Comparison of ENCODE assay signal across 37 mouse cellular contexts in genomic region chr5:97384399-97384798, GRCm38 (mm10). TPM values are rescaled to one million over a fixed set of nuclear protein-coding genes. Genes with fewer than 3 reads are reported as not detected.
"Had no signal": no experiment of that assay in that cellular context is flagged by ENCODE, and none has a peak within 500 bp of the region (broad histone marks: within the 10 kb centered on the region; RNA-seq: fewer than 3 reads in every experiment).

No protein-coding gene starts in this region.

- H3K36me3 ChIP-seq: heart, embryonic 10.5 days; heart, embryonic 12.5 days; intestine, embryonic 15.5 days; limb, embryonic 13.5 days; limb, embryonic 15.5 days; liver, embryonic 12.5 days had no signal

- H3K27ac ChIP-seq: heart, embryonic 10.5 days; hindbrain, embryonic 14.5 days; intestine, embryonic 15.5 days; limb, embryonic 13.5 days; limb, embryonic 15.5 days; liver, embryonic 12.5 days; liver, embryonic 14.5 days had no signal

- H3K27me3 ChIP-seq: heart, embryonic 12.5 days; intestine, embryonic 15.5 days; limb, embryonic 13.5 days; limb, embryonic 15.5 days; liver, embryonic 12.5 days had no signal

- DNase-seq: gastrocnemius, postnatal 25 days; heart, adult 18-20 months; heart, postnatal 10 days; kidney, adult 18-20 months; kidney, adult 8-10 months; kidney, postnatal 10 days; kidney, postnatal 25 days; layer of hippocampus, adult 9-11 months; layer of hippocampus, postnatal 36 days; left cerebral cortex, postnatal 4 days had no signal

- H3K4me3 ChIP-seq: heart, embryonic 10.5 days; heart, embryonic 12.5 days; intestine, embryonic 15.5 days; limb, embryonic 13.5 days; limb, embryonic 15.5 days; liver, embryonic 12.5 days had no signal

- H3K4me1 ChIP-seq: intestine, embryonic 15.5 days; limb, embryonic 13.5 days; limb, embryonic 15.5 days; liver, embryonic 12.5 days had no signal

- ATAC-seq: hindbrain, embryonic 16.5 days; inflammation-experienced regulatory T-cells, adult 6 months; intestine, embryonic 15.5 days; intestine, postnatal 0 days; liver, embryonic 12.5 days had no signal

- H3K9me3 ChIP-seq: heart, embryonic 10.5 days; heart, embryonic 12.5 days; intestine, embryonic 15.5 days; limb, embryonic 13.5 days; limb, embryonic 15.5 days; liver, embryonic 12.5 days had no signal

RNA-seq across cellular contexts. Expression of gene Naa11, which starts 7.8 kb away (rescaled TPM):
- total RNA-seq: gastrocnemius, adult 18-20 months; gastrocnemius, adult 8-10 months; gastrocnemius, postnatal 25 days; gastrocnemius, postnatal 4 days; heart, adult 18-20 months; heart, adult 8-10 months; heart, postnatal 10 days; heart, postnatal 25 days; layer of hippocampus, adult 18-20 months; layer of hippocampus, adult 8-10 months; layer of hippocampus, postnatal 14 days; layer of hippocampus, postnatal 36 days; left cerebral cortex, adult 18-20 months; liver, adult 2 months had no signal
- polyA plus RNA-seq: heart, embryonic 10.5 days; heart, embryonic 12.5 days; heart, embryonic 14.5 days; hindbrain, embryonic 11.5 days; hindbrain, embryonic 14.5 days; hindbrain, embryonic 16.5 days; inflammation-experienced regulatory T-cells, adult 6 months; kidney, embryonic 14.5 days; kidney, embryonic 16.5 days; large intestine, adult 2 months; limb, embryonic 11.5 days; limb, embryonic 13.5 days; limb, embryonic 15.5 days; liver, adult 2 months; liver, embryonic 12.5 days; liver, embryonic 14.5 days had no signal
